Mouse (Mus musculus): ENCODE measurements around the gene Jph2.

GRCm38 (mm10) chr2:163301641-163302040 lies 96.2 kb downstream of the Jph2 start:
- TF ChIP-seq CTCF (IDR thresholded peaks at IDR 0.05; ENCODE audit: control insufficient read depth, insufficient read depth, insufficient replicate concordance, low read depth, low read length) (no peak), POLR2A (IDR thresholded peaks at IDR 0.05; ENCODE audit: control insufficient read depth, low read depth, low read length) (no peak)
